Mouse (Mus musculus): ENCODE results near the gene Prr7.
A peak's percentile ranks its signal among the peaks of the same experiment; 100 is the strongest.
"Not testable (repeated sequence)": the region's sequence is repeated elsewhere in the genome, so short reads cannot be mapped to it uniquely, and the experiment has no call there.

Gene Prr7

DNA sequence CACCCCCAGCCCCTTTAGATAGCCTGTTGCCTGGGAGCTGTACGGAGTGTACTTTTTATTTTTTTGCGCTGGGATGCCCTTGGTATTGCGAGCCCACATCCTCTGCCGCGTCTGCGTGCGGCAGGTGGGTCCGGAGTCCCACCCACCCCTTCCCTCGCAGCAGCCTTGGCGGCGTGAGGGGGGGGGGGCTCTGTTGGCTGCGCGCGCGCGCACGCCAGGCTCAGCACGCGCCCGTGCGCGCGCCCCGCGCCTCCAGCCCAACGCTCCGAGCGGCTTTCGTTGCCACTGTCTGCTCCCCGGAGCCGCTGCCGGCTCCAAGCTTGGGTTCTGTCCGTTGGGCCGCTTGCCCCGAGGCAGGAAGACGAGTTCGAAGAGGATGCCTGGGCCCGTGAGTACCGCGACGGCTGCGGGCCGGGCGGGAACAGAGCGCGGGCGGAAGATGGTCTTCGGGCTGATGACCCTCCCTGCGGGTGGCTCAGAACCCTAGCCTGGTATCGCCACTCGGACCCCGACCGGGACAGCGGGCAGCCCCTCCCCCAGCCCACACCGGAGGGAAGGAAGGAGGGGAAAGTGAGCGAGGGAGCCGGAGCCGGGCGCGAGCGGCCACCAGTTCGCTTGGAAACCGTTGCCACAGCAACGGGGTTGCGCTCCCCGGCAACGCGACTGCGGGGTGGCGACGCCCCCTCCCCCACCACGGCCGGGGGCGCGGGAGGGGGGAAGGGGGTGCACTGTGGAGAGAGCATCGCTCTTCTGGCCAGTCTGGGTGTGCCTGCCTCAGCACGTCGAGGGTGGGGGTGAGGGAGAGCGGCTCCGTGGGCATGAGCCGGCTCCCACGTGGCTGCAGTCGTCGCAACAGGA is at the start of gene Prr7:
Prr7 (plus strand) TSS at position 241 of the 858 bp plus-strand sequence.
- DNase-seq (ENCODE audit: low read depth, low spot score) = no peak

DNA sequence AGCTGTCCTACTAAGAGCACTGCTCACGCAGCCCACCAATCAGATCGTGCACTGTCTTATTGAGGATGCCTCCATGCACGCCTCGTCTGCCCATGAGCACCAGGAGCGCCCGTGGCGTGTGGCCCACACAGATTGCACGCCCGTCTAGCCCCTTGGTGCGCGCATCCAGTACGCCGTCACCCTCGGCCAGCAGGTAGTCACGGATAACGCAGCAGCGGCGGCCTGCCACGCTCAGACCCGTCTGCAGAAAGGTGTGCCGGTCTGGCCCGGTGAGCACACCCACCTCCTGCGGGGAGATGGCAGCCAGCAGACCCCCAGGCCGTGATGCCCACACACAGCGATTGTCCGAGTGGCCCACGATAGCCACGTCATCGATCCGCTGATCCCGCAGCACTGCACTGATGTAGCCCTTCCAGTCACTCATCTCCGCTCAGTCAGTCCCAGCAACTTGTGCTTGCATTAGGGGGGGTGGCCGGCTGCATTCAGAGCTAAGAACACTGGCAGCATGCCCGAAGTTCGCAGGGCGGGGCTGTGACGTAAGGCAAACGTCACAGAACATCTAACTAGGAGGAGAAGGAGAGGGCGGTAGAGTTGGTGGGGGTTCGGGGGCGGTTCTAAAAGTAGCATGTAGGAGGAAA is 49.2 kb upstream of the Prr7 start, which contains the start of gene Pfn3:
Pfn3 (minus strand) TSS at position 490 of the 638 bp plus-strand sequence.
- DNase-seq (ENCODE audit: low read depth, low spot score) = no peak

DNA sequence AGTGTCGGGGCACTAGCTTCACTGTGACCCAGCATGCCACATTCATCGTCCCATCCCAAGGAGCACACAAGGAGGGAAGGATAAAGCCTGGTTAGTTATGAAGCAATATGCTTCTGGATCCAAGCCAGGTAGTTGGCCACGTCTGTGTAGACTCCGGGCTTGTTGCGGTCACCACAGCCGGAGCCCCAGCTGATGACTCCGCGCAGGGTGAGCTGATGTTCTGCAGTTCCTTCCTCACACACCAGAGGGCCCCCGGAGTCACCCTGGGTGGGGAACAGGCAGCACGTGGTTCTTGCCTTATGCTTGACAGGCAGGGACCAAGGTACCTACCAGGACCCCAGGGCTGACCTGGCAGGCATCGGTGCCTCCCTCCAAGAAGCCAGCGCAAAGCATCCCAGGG is 46.1 kb upstream of the Prr7 start:
- peak; percentile 61 for DNase-seq (ENCODE audit: low read depth, low spot score)

- DNase-seq (ENCODE audit: low read depth, low spot score) = no peak
Measured at GRCm38 (mm10) chr13:55419142-55419541, 44.9 kb upstream of the Prr7 start.

GRCm38 (mm10) chr13:55420018-55420932 is 43.8 kb upstream of the Prr7 start:
- no peak for DNase-seq (ENCODE audit: low read depth, low spot score)

DNA sequence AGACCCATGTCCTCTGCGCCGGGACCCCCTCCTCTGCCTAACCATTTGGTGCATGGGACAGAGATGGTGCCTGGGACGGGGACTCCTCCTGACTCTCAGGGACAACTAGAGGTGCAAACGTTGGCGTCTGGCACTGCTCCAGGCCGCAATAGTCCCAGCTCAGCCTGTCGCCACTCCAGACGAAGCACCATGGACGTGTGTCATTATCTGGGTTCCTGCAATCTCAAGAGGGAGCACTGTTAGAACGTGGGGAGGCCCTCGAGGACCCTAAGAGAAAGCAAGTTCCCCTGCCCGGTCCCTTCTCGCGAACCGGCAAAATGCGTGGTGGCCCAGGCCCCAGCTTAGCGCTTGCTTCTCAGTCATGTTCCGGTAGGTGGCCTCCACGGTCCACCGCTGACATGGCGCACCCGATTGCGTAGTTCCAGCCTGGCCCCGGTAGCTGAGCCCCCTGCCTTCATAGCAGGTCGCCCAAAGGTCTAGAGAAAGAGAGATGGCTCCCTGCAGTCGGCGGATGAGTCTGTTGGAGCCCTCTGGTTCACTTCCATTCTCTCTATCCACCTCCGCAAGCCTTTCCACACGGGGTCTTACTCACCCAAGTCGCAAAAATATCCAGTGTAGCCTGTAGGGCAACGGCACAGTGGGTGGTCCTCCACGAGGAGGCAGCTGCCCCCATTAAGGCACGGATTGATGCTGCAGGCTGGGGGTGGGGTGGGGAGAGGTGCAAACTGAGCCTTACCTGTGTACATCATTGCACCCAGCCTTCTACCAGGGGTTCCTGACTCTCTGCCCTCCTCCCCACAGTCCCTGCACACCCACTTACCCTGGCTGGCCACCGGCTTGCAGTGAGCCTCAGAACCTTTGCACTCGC is 42.9 kb upstream of the Prr7 start:
- no peak for DNase-seq (ENCODE audit: low read depth, low spot score)

- no peak for DNase-seq (ENCODE audit: low read depth, low spot score)
Measured at GRCm38 (mm10) chr13:55426613-55427012, 37.5 kb upstream of the Prr7 start, which contains the start of gene F12. Gene F12 (minus strand): TSS chr13:55426793.

DNA sequence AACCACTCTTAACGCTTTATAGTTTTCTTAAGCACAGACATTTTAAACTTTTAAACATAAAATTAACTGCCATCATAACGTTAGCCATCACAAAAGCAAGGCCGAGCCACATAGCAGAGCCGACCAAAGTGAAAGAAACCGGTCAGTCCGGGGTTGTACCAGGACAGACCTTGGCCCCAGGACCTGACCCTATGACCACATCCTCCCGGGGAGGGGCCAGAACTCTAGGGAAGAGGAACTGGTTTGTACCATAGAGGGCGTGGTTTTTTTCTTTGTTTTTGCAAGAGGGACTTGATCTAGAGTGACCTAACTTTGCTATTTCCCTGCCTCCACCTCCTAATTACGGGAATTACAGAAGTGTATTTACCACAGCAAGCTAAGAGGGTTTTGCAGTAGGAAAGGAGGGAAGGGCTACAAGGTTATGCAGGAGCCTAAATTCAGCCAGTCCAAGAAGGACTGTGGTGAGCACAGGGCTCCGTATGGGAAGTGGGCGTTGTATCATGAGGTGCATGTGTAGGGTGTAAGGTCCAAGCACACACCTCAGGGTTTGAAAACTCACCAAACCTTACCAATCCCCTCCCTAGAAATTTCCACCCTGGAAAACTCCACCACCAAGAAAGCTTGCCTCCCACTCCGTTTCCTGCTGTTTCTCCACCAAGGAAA is 34.7 kb upstream of the Prr7 start:
- DNase-seq (ENCODE audit: low read depth, low spot score) = no peak

DNA sequence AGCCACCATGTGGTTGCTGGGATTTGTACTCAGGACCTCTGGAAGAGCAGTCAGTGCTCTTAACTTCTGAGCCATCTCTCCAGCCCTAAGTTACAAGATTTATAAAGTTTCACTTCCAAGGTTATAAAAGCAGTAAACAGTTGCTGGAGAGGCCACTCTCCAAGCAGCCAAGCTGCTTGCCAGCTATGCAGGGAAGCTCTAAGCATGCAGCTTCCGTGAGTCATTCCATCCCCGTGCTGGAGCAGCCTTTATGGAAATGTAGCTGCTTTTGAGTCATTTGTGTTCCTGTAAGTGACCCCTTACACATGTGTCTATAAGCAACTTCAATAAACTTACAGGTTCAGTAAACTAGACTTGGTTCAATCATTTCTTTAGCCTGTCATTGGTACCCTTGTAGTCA is 33.5 kb upstream of the Prr7 start:
- no peak for DNase-seq (ENCODE audit: low read depth, low spot score)

DNA sequence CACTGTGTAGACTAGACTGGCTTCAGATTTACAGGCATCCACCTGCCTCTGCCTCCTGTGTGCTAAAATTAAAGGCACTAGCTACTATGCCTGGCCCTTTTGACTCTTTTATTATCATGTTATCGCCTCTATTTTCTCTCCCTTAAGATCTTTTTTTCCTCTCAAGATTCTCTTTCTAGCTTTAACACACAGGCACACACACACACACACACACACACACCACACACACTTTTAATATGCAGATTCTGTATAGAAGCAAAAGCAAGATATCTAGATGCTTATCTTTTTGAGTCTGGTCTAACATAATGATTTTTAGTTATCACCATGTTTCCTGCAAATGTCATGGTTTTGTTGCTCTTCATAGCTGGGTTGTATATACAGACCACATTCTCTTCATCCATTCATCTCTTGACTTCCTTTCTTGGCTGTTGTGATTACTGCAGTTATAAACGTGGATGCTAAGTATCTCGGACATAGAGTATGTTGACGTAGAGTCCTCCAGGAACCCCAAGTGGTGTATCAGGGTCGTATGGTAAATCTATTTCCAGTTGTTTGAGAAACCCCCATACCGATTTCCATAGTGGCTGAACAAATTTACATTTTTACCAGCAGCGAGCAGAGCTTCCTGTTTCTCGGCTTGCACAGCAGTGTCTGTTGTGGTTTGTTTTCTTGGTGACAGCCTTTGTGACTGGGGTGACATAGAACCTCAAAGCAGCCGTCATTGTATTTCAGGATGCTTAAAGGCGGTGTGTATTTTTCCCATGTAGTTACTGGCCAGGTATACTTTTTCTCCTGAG is 32.0 kb upstream of the Prr7 start:
- no peak for DNase-seq (ENCODE audit: low read depth, low spot score)

- DNase-seq (ENCODE audit: low read depth, low spot score) = not testable (repeated sequence)
Measured at GRCm38 (mm10) chr13:55437111-55437629, 26.9 kb upstream of the Prr7 start.

- no peak for DNase-seq (ENCODE audit: low read depth, low spot score)
Measured at GRCm38 (mm10) chr13:55443799-55444285, 20.2 kb upstream of the Prr7 start.

- DNase-seq (ENCODE audit: low read depth, low spot score) = no peak
Measured at GRCm38 (mm10) chr13:55444286-55444936, 19.7 kb upstream of the Prr7 start.

- peak; percentile 96 for DNase-seq (ENCODE audit: low read depth, low spot score)
Measured at GRCm38 (mm10) chr13:55444937-55445315, 19.1 kb upstream of the Prr7 start, which contains the start of gene Grk6. Gene Grk6 (plus strand): TSS chr13:55445072.

DNA sequence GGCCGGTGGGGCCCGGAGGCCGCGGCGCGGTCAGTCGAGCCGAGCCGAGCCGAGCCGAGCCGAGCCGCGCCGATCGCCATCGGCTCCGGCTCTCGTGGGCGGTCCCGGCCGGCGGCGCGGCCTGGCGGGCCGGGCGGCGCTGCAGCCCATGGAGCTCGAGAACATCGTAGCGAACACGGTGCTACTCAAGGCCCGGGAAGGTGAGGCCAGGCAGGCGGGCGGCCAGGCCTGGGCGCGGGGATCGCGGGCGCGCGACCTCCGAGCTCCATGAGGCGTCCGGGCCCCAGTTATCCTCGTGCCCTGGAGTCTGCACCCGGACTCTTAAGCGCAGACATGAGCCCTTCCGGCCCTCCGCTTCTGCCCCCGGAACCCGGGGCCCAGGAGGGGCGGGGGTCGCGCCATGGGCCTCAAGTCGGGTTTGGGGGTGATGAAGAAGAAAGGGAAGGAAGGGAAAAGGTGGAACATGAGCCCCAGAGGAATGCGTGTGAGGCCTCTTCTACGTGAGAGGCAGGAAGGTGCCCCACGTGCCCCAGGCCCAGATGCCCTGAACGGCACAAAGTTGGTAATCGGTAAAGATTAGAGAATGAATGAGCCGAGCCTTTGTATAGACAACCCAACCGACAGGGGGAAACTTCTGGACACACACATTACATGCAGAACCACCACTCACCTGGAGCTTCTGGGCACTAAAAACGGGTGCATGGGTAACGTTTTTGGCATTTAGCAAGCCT is 18.5 kb upstream of the Prr7 start:
- DNase-seq (ENCODE audit: low read depth, low spot score) = no peak

- DNase-seq (ENCODE audit: low read depth, low spot score) = no peak
Measured at GRCm38 (mm10) chr13:55446483-55447105, 17.5 kb upstream of the Prr7 start.

GRCm38 (mm10) chr13:55447543-55447943 is 16.5 kb upstream of the Prr7 start:
- DNase-seq (ENCODE audit: low read depth, low spot score) = no peak
